Mouse (Mus musculus) limb, embryonic 10.5 days (tissue): Measurements from ENCODE around the gene Tmem175. TPM values are rescaled to one million over a fixed set of nuclear protein-coding genes. Genes with fewer than 3 reads are reported as not detected.
"Not testable (repeated sequence)": the region's sequence is repeated elsewhere in the genome, so short reads cannot be mapped to it uniquely, and the experiment has no call there.

Experiments
- DNase-seq: peaks from one replicate; pipeline ENCODE4 v3.0.0-alpha.2; 2017; ENCODE audit warnings: low spot score
- H3K27ac ChIP-seq: fragments of 300-500 bp; sonication (generic); 2 replicates; pipeline ENCODE4 v1.5.1; 2016; ENCODE audit warnings: mild to moderate bottlenecking
- H3K27me3 ChIP-seq: fragments of 300-500 bp; sonication (generic); 2 replicates; pipeline ENCODE4 v1.6.1; 2016; ENCODE audit warnings: low read depth, mild to moderate bottlenecking; ENCODE audit not compliant: poor library complexity, severe bottlenecking
- H3K36me3 ChIP-seq: fragments of 300-500 bp; sonication (generic); 2 replicates; pipeline ENCODE4 v1.6.1; 2016; ENCODE audit warnings: mild to moderate bottlenecking, moderate library complexity
- H3K4me1 ChIP-seq: fragments of 300-500 bp; sonication (generic); 2 replicates; pipeline ENCODE4 v1.6.1; 2016
- H3K4me3 ChIP-seq: fragments of 300-500 bp; sonication (generic); 2 replicates; pipeline ENCODE4 v1.5.1; 2016; ENCODE audit warnings: mild to moderate bottlenecking, moderate library complexity
- H3K9me3 ChIP-seq: fragments of 300-500 bp; sonication (generic); replicated peaks from 2 replicates; pipeline ENCODE4 v1.6.1; 2016; ENCODE audit warnings: mild to moderate bottlenecking
- WGBS: fragments of 180-500 bp; shearing (Covaris S2); methylation state at CpG from one replicate; pipeline ENCODE4 v1.1.7; 2016; 5-methylcytosine and 5-hydroxymethylcytosine counted together
- polyA plus RNA-seq: library from polyadenylated mRNA; unstranded; fragments of >200 nt; fragmentation: Nextera tagmentation; extraction: Ambion mirVana; gene quantifications from 2 replicates; pipeline ENCODE4 v1.2.1, GENCODE M21; 2016

Tmem175 gene
- 12.3 and 15.7 TPM in 2 replicates for polyA plus RNA-seq

DNA sequence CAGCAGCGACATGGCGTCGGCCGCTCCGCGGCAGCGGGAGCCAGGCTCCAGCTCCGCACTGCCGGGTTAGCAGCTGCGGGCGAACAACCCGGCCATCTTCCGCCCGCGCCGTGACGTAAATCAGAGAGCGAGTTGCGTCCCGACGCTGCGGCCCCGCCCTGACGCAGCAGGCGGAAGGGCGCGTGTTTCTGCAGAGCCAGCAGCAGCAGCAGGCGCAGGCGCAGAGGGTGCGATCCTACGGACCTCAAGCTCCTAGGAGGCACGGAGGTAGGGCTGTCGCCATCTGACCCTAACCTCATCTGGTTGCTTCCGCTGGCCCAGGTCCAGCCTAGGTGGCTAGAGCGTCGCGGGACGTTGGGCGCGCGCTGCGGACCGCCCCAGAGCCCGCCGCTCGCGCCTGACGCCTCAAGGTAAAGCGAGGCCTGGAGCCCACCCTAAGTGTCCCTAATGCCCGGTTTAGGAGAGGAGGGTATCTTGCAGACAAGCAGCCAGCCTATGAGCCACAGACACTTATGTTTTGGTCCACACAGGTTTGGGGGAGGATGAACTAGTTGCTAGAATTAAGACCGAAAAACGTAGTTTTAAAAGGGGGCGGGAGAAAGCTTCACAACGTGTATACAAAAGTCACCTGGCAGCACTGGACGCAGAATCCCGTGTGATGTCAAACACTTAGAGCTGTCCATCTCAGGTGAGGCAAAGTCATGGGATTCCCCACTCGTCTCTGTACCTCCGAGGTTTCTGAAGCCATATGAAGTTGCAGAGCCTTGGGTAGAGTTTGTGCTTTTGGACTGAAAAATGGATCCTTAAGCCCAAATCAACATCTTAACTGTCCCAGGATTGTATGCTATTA lies at the start of gene Tmem175, which contains the start of gene Gak:
Gene Tmem175, plus strand, starts transcription at position 137 of the 850 bp plus-strand sequence.
Gene Gak, minus strand, starts transcription at position 122 of the 850 bp plus-strand sequence.
- peaks cover 18% of the 10 kb centered on the region for H3K4me1 ChIP-seq
- peak within 1 kb of the TSS; percentile 96 for H3K4me3 ChIP-seq
- peak; percentile 94 for DNase-seq
- H3K9me3 ChIP-seq, result no peaks in the 10 kb centered on the region
- peak within 1 kb of the TSS; percentile 93 for H3K27ac ChIP-seq
- WGBS, result under 1% methylated on average over 58 of the region's 58 CpGs
- no peaks in the 10 kb centered on the region for H3K27me3 ChIP-seq
- no peaks in the 10 kb centered on the region for H3K36me3 ChIP-seq

DNA sequence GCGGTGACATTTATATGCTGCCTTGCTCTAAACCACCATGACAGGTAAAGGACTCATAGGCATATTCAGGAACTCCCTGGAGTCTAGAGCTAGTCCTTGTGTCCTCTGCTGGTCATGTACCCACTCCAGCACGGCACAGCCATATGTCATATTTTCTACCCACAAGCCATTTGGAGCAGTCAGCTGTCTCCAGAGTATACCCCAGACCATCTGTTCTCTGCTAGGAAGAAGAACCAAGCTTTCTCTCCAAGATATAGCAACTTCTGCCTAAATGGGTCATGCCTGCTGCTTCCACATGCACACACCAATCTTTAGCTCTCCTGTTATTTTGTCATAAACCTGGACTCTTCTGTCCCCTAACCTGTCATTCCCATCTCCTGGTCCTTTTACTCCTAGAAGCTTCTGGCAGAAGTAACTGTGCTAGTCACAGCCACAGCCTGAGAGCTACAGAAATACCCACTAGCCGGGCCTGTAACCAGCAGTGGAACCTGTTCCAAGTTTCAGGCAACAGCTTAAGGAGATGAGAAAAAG lies 48.1 kb upstream of the Tmem175 start:
- Histone ChIP-seq H3K36me3 (peaks cover 96% of the 10 kb centered on the region), H3K4me1 (no peaks in the 10 kb centered on the region), H3K9me3 (no peaks in the 10 kb centered on the region), H3K27me3 (no peaks in the 10 kb centered on the region), H3K4me3 (no peak overlapping the region), H3K27ac (no peak overlapping the region)
- WGBS, result 96% methylated on average over 3 of the region's 3 CpGs
- no peak for DNase-seq

DNA sequence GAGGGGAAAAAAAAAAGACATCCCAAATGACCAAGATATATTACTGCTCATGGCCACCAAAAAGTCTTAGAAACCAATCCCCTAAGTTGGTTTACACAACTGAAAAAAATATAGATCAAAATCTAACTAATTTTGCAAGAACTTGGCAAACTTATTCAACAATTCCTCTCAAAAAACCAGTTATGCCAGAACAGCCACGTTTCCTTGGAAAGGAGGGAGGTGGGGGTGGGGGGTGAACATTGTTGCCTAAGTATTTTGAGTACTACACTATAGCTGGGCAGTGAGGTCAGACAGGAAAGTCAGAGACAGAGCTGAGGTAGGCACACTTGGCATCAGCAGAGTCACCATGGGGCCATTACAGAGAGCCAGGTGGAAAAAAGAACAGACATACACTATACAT lies 29.6 kb upstream of the Tmem175 start:
- Histone ChIP-seq H3K27ac (no peak overlapping the region), H3K27me3 (no peaks in the 10 kb centered on the region), H3K4me3 (no peak overlapping the region), H3K4me1 (no peaks in the 10 kb centered on the region), H3K36me3 (peaks cover 94% of the 10 kb centered on the region), H3K9me3 (no peaks in the 10 kb centered on the region)
- DNase-seq, result no peak
- WGBS, result 87% methylated on average over 1 of the region's 1 CpGs

DNA sequence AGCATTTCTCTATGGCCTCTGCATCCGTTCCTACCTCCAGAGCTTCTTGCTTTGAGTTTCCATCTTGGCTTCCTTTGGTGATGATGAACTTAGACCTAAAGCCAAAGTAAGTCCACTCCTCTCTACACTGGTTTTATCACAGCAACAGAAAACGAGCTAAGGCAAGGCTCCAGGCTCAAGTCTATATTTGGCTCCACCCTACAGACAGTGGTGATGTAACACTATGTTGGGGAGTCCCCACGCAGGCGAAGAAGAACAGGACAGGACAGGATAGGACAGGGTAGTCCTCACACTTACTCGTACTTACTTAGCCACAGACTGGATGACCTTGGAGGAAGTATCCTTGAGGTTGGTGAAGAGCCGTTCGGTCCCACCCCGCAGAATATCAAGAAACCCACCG lies 27.0 kb upstream of the Tmem175 start:
- 94% methylated on average over 9 of the region's 9 CpGs for WGBS
- Histone ChIP-seq H3K27ac (no peak overlapping the region), H3K36me3 (peaks cover 94% of the 10 kb centered on the region), H3K27me3 (no peaks in the 10 kb centered on the region), H3K9me3 (no peaks in the 10 kb centered on the region), H3K4me3 (no peak overlapping the region), H3K4me1 (no peaks in the 10 kb centered on the region)
- DNase-seq, result no peak

DNA sequence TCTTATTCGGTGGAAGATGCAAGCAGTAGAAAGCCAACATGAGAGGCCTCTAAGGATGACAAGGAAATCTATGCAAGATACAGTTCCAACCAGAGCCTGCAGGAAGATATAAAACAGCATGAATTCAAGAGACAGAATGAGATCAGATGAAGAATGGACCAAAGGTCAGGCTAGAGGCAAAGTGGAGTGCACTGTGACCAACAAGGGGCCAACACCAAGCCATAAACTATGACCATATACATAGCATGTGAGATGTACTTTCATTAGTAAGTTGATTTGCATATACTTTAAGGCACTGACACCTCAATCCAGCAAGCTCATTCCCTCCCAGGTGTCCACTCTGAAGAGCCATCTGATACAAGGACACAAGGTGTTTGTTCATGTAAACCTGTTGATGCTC lies 19.1 kb upstream of the Tmem175 start:
- H3K27ac ChIP-seq, result no peak overlapping the region
- H3K4me1 ChIP-seq, result no peaks in the 10 kb centered on the region
- H3K36me3 ChIP-seq, result peaks cover 97% of the 10 kb centered on the region
- WGBS, result 85% methylated on average over 1 of the region's 1 CpGs
- H3K4me3 ChIP-seq, result no peak overlapping the region
- H3K9me3 ChIP-seq, result no peaks in the 10 kb centered on the region
- DNase-seq, result no peak
- H3K27me3 ChIP-seq, result no peaks in the 10 kb centered on the region

DNA sequence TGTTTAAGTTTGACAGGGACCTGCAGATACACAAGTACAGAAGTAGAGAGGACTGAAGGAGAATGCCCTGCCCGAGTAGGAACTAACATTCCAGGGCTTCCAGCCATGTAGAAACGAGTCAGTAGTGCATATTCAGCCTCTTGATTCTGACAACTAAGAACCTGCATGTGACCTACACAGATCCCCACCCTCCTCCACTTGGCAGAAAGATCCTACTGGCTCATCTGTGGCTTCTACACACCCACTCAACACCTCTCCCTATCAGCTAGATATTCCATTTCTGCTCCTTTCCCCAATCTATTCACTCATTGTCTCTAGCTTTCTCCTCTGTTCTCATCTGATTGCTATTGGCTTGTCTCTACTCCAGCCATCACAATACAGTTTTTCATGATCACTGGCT lies 7.7 kb upstream of the Tmem175 start:
- no peak overlapping the region for H3K27ac ChIP-seq
- H3K27me3 ChIP-seq, result no peaks in the 10 kb centered on the region
- 88% methylated on average over 2 of the region's 2 CpGs for WGBS
- no peak for DNase-seq
- H3K4me3 ChIP-seq, result no peak overlapping the region
- peaks cover 69% of the 10 kb centered on the region for H3K36me3 ChIP-seq
- H3K9me3 ChIP-seq, result no peaks in the 10 kb centered on the region
- no peaks in the 10 kb centered on the region for H3K4me1 ChIP-seq

DNA sequence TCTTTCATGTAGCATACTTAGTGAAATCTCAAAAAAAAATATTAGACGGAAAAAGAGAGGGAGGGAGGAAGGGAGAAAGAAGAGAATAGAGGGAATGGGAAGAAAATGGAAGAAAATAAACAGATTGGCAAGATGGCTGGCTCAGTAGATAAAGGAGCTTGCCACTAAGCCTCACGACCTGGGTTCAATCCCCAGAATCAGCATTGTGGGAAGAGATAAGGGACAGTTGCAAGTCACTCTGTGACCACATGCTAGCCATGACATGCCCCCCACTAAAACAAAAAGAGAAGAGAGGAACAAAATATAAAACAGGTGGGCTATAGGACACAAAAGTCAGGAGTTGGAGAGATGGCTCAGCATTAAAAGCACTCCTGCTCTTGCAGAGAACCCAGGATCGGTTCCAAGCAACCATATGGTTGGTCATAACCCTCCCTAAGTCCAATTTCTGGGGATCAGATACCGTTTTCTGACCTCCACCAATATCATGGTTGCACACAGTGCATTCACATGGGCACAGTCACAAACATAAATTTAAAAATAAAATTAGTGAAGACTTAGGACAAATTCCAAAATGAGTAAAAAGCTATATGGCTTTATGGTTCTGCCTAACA lies 3.4 kb upstream of the Tmem175 start:
- DNase-seq, result no peak
- Histone ChIP-seq H3K27ac (no peak overlapping the region), H3K4me1 (peaks cover 18% of the 10 kb centered on the region), H3K4me3 (no peak overlapping the region), H3K27me3 (no peaks in the 10 kb centered on the region), H3K9me3 (no peaks in the 10 kb centered on the region), H3K36me3 (peaks cover 36% of the 10 kb centered on the region)
- WGBS, result 90% methylated on average over 4 of the region's 4 CpGs

DNA sequence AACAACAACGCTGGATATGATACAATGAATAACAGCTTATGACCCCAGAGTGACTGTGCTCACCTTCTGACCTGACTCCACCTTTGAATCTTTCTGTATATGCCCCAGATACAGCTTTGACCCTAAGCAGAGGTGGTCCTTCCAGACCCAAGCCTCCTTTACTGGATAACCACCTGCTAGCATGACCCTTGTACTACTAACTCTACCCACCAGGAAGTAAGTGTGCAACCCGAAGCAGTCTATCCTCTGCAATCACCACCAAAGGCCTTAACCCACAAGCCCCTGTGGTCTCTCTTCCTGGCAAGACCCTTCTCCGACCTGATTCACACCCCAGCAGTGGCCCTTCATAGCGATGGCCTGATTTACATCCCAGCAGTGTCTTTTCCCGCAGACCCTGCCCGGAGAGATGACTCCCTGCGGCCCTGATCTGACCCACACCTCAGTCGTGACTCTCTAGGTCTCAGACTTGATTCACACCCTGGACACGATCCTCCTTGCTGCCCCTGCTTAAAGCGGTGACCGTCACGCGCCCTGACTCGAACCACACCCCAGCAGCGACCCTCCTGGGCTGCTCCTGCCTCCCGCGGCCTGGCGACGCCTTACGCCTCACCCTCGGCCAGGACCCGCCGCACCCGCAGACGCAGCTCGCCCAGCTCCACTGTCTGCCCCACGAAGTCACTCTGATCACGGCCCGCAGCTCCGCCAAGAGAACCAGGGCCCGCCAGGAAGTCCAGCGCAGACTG lies 508 bp upstream of the Tmem175 start:
- Histone ChIP-seq H3K4me3 (peak overlapping the region; percentile 96), H3K27ac (peak overlapping the region; percentile 93), H3K27me3 (no peaks in the 10 kb centered on the region), H3K9me3 (no peaks in the 10 kb centered on the region), H3K4me1 (peaks cover 18% of the 10 kb centered on the region), H3K36me3 (peaks cover 7% of the 10 kb centered on the region)
- DNase-seq, result no peak
- 3% methylated on average over 32 of the region's 32 CpGs for WGBS

DNA sequence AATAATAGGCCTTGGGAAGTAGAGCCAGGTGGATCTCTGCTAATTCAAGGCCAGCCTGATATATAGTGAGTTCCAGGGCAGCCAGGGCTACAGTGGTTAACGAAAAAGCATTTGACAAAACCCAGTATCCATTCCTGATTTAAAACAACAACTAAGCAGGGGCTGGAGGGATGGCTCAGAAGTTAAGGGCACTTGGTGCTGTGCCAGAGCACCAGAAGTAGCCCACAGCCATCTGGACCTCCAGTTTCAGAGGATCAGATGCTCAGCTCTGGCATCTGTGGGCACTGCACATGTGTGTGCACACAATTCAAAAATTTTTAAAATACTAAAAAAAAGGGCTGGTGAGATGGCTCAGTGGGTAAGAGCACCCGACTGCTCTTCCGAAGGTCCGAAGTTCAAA lies 4.1 kb downstream of the Tmem175 start:
- Histone ChIP-seq H3K4me3 (no peak overlapping the region), H3K9me3 (no peaks in the 10 kb centered on the region), H3K4me1 (peaks cover 12% of the 10 kb centered on the region), H3K27ac (no peak overlapping the region), H3K36me3 (no peaks in the 10 kb centered on the region), H3K27me3 (no peaks in the 10 kb centered on the region)
- no peak for DNase-seq
- 80% methylated on average over 4 of the region's 4 CpGs for WGBS

DNA sequence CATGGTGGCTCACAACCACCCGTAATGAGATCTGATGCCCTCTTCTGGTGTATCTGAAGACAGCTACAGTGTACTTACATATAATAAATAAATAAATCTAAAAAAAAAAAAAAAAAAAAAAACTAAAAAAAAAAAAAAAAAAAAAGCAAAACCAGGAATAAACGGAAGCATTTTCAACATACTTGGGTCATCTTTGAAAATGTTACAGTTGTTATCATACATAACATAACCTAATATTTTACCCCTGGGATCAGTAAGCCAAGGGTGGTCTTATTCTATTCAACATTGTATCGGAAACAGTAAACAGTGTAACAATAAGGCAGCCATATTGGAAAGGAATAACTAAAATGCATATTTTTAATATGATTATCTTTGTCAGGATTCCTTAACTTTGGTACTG lies 4.5 kb downstream of the Tmem175 start:
- H3K36me3 ChIP-seq, DNase-seq, H3K4me1 ChIP-seq, H3K27ac ChIP-seq, H3K27me3 ChIP-seq, H3K4me3 ChIP-seq, H3K9me3 ChIP-seq: not testable (repeated sequence)
- 92% methylated on average over 2 of the region's 3 CpGs for WGBS

DNA sequence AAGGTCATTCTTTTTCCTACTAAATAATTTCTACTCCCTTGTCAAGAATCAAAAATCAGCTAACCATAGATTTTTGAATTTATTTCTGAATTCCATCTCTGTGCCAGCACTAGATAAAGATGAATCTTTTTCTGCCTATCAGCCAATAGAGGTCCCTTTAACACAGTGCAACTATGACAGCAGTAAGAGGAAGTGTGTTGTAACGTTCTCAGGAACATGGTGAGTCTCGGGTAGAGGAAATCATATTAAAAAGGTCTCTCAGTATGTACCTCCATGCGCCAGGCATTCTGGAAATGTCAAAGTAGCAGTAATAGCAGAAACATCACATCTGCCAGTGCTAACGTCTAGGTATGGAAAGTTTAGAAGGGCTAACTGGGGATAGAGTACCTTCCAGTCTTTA lies 6.6 kb downstream of the Tmem175 start:
- H3K4me3 ChIP-seq, result no peak overlapping the region
- no peak overlapping the region for H3K27ac ChIP-seq
- H3K4me1 ChIP-seq, result no peaks in the 10 kb centered on the region
- no peaks in the 10 kb centered on the region for H3K9me3 ChIP-seq
- H3K36me3 ChIP-seq, result no peaks in the 10 kb centered on the region
- no peaks in the 10 kb centered on the region for H3K27me3 ChIP-seq
- WGBS, result 78% methylated on average over 4 of the region's 4 CpGs
- DNase-seq, result no peak

DNA sequence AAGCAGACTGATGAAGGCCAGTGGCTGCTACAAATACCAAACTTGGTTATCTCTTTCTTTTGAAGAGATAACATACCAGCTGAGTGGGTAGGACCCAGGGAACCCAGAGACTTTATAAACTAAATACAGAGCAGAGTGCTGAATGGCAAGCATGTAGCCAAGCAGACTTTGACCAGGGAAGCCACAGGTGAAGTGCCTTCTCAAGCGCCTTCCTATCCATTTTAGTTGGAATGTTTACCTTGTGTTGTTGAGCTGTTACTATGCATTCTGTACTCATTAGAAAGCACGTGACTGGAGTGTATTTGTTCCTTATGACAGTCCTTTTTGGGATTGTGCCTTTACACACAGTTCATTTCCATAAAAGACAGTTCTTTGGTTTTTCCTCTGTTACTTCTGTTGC lies 14.1 kb downstream of the Tmem175 start:
- Histone ChIP-seq H3K36me3 (peaks cover 41% of the 10 kb centered on the region), H3K4me1 (no peaks in the 10 kb centered on the region), H3K27ac (no peak overlapping the region), H3K27me3 (no peaks in the 10 kb centered on the region), H3K9me3 (no peaks in the 10 kb centered on the region), H3K4me3 (no peak overlapping the region)
- no peak for DNase-seq
- WGBS, result 88% methylated on average over 2 of the region's 2 CpGs
